Mouse (Mus musculus): ENCODE measurements at regions not wholly inside any gene's neighbourhood (a gene's known extent, or its start where the extent isn't known, plus 50 kb on each side); places are given as distances from the start of the nearest gene placed in this dataset.

DNA sequence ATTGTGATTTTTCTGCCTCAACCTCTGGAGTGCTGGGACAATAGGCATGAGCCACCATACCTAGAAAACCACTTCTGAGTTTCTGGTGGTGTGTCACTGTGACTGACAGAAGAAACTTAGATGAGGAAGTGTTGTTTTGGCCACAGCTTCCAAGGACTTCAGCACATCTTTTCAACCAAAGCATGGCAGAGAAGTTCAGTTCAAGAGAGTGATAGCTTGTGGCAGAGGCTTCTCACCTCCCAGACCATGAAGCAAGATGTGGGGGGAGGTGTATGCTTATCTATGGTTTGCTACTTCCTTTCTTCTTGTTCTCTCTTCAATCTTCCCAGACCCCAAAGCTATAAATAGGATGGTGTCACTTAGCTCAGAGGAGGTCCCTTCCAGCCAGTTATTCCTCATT, 753.3 kb downstream of the Car8 start:
- Histone ChIP-seq H3K27ac (ENCODE audit: control insufficient read depth, insufficient read depth, low read depth, low read length, poor library complexity) (no peak overlapping the region), H3K4me3 (replicated peaks; ENCODE audit: control insufficient read depth, low read depth, low read length) (no peak overlapping the region), H3K4me1 (ENCODE audit: control insufficient read depth, insufficient read depth, low read length) (no peaks in the 10 kb centered on the region)
- TF ChIP-seq POLR2A (IDR thresholded peaks at IDR 0.05; ENCODE audit: borderline replicate concordance, control insufficient read depth, low read depth, low read length) (no peak), CTCF (IDR thresholded peaks at IDR 0.05; ENCODE audit: control insufficient read depth, insufficient read depth, low read length) (no peak)

DNA sequence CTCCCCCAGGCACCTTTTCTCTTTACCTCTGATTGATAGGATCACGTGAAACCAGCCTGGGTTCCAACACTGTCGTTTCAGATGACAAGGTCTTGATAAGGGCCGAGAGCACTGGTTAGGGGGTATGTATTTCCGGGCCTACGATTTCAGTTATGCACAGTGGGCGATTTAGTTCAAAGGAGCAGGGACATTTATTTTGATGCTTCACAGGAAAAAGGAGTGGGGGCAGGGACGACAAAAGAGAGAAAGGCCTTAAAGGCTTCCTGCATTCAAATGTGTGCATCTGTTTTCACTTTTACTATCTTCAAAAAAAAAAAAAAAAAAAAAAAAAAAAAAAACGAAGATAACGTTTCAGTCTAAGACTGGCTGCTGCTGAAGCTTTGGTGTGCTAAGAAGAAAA, 783.7 kb downstream of the Car8 start:
- no peak overlapping the region for H3K27ac ChIP-seq (ENCODE audit: control insufficient read depth, insufficient read depth, low read depth, low read length, poor library complexity)
- no peaks in the 10 kb centered on the region; the same call in 1 of the 2 replicates for H3K4me1 ChIP-seq (ENCODE audit: control insufficient read depth, insufficient read depth, low read length)
- TF ChIP-seq POLR2A (IDR thresholded peaks at IDR 0.05; ENCODE audit: borderline replicate concordance, control insufficient read depth, low read depth, low read length) (no peak), CTCF (IDR thresholded peaks at IDR 0.05; ENCODE audit: control insufficient read depth, insufficient read depth, low read length) (no peak)
- 6% methylated on average over 9 of the region's 9 CpGs for WGBS
- no peak overlapping the region for H3K4me3 ChIP-seq (replicated peaks; ENCODE audit: control insufficient read depth, low read depth, low read length)

DNA sequence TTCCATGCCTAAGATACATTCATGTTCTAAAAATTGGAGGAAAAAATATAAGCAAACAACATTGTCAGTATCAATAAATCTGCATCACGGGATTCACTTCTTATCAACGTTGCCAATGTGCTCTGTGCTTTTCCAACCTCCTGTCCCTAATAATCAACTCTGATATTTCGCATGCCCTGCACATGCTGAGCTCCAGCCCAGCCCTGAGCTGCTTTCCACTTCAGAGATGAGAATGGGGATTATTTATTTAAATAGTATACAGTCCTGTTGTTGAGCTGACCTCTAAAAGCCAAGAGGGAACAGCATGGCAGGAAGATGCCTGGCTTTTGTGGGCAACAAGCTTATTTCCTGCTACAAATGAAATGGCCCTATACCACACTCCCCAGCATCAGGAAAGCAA, 786.2 kb downstream of the Car8 start:
- TF ChIP-seq CTCF (IDR thresholded peaks at IDR 0.05; ENCODE audit: control insufficient read depth, insufficient read depth, low read length), result no peak
- no peak for TF ChIP-seq POLR2A (IDR thresholded peaks at IDR 0.05; ENCODE audit: borderline replicate concordance, control insufficient read depth, low read depth, low read length)
- H3K4me3 ChIP-seq (replicated peaks; ENCODE audit: control insufficient read depth, low read depth, low read length), result no peak overlapping the region
- no peaks in the 10 kb centered on the region; the same call in 1 of the 2 replicates for H3K4me1 ChIP-seq (ENCODE audit: control insufficient read depth, insufficient read depth, low read length)
- H3K27ac ChIP-seq (ENCODE audit: control insufficient read depth, insufficient read depth, low read depth, low read length, poor library complexity), result no peak overlapping the region
- 54% methylated on average over 3 of the region's 3 CpGs for WGBS

DNA sequence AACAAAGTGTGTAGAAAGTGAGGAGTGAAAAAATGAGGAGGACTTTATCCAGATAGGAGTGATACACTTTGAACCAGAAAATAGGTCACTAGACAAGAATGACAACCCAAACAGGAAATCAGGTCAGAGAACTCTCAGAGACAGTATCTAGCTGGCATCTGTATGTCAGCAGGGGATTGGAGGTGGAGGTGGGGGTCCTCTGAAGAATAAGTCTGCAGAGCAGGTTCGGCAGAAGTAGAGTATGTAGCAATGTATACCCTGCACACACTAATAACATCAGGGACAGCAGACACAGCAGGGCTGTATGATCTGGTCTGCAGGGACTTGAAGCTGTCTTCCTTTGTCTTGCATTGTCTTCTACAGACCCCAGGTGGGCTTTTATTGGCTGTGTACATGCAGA, 787.9 kb downstream of the Car8 start:
- H3K4me1 ChIP-seq (ENCODE audit: control insufficient read depth, insufficient read depth, low read length), result no peaks in the 10 kb centered on the region; the same call in 1 of the 2 replicates
- no peak for TF ChIP-seq CTCF (IDR thresholded peaks at IDR 0.05; ENCODE audit: control insufficient read depth, insufficient read depth, low read length)
- TF ChIP-seq POLR2A (IDR thresholded peaks at IDR 0.05; ENCODE audit: borderline replicate concordance, control insufficient read depth, low read depth, low read length), result no peak
- H3K27ac ChIP-seq (ENCODE audit: control insufficient read depth, insufficient read depth, low read depth, low read length, poor library complexity), result no peak overlapping the region
- WGBS, result 67% methylated on average over 1 of the region's 1 CpGs
- H3K4me3 ChIP-seq (replicated peaks; ENCODE audit: control insufficient read depth, low read depth, low read length), result no peak overlapping the region

DNA sequence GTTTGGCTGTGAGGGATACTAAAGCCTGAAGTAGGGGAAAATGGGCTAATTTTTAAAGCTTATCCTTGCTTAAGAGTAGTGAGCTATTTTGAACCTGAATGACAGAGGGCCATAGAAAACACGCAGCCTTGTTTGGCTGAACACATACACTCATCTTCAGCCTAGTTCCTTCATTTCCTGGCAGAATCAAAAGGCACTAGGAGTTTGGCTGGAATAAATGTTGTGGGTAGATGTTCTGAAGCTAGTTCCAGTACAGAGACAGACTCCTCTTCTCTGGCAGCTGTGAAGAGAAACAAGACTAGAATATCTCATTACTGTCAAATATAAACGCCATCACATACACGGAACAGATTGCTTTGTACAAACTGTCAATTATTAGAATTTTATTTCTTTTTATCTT, 809.5 kb downstream of the Car8 start:
- 86% methylated on average over 3 of the region's 3 CpGs for WGBS
- TF ChIP-seq CTCF (IDR thresholded peaks at IDR 0.05; ENCODE audit: control insufficient read depth, insufficient read depth, low read length), result no peak
- no peak for TF ChIP-seq POLR2A (IDR thresholded peaks at IDR 0.05; ENCODE audit: borderline replicate concordance, control insufficient read depth, low read depth, low read length)
- Histone ChIP-seq H3K4me3 (replicated peaks; ENCODE audit: control insufficient read depth, low read depth, low read length) (no peak overlapping the region), H3K4me1 (ENCODE audit: control insufficient read depth, insufficient read depth, low read length) (no peaks in the 10 kb centered on the region), H3K27ac (ENCODE audit: control insufficient read depth, insufficient read depth, low read depth, low read length, poor library complexity) (no peak overlapping the region)

DNA sequence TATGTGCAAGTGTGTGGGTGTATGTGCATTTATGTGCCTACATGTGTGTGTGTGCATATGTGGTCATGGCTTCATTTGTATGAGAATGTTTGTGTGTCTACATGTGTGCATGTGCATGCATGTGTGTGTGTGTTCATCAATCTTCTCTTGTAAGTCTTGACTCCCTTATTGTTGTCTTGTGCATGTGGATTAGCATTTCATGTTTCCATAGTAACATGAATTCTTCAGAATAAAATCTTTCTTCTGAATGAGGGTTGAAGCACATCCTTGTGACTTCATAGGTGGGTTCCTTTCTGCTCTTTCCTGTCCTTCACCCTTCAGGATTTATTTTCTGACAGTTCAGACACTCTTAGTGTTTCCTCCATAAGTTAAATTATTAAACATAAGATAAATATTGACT, 814.8 kb downstream of the Car8 start:
- H3K27ac ChIP-seq (ENCODE audit: control insufficient read depth, insufficient read depth, low read depth, low read length, poor library complexity), result no peak overlapping the region
- no peaks in the 10 kb centered on the region for H3K4me1 ChIP-seq (ENCODE audit: control insufficient read depth, insufficient read depth, low read length)
- H3K4me3 ChIP-seq (replicated peaks; ENCODE audit: control insufficient read depth, low read depth, low read length), result no peak overlapping the region
- TF ChIP-seq CTCF (IDR thresholded peaks at IDR 0.05; ENCODE audit: control insufficient read depth, insufficient read depth, low read length), result no peak
- TF ChIP-seq POLR2A (IDR thresholded peaks at IDR 0.05; ENCODE audit: borderline replicate concordance, control insufficient read depth, low read depth, low read length), result no peak

DNA sequence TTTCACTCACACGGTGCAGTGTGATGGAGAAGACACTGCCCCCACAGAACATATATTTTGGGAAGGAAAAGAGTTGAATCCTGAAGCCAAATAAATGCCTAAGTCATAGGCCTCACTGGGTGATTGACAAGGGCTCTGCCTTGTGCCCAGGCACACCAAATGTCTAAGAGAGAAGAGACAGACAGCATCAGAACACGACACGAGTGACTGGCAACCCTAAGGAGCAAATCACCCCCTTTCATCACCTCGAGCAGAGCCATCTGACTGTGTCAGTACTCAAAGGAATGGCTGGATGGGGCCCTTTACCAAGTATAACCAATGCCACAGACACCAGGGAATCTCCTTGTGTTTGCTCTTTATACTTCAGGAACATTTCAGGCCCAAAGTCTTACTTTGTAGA, 815.6 kb downstream of the Car8 start:
- H3K4me1 ChIP-seq (ENCODE audit: control insufficient read depth, insufficient read depth, low read length), result no peaks in the 10 kb centered on the region
- TF ChIP-seq POLR2A (IDR thresholded peaks at IDR 0.05; ENCODE audit: borderline replicate concordance, control insufficient read depth, low read depth, low read length) (no peak), CTCF (IDR thresholded peaks at IDR 0.05; ENCODE audit: control insufficient read depth, insufficient read depth, low read length) (no peak)
- H3K27ac ChIP-seq (ENCODE audit: control insufficient read depth, insufficient read depth, low read depth, low read length, poor library complexity), result no peak overlapping the region
- no peak overlapping the region for H3K4me3 ChIP-seq (replicated peaks; ENCODE audit: control insufficient read depth, low read depth, low read length)
- 81% methylated on average over 4 of the region's 4 CpGs for WGBS

DNA sequence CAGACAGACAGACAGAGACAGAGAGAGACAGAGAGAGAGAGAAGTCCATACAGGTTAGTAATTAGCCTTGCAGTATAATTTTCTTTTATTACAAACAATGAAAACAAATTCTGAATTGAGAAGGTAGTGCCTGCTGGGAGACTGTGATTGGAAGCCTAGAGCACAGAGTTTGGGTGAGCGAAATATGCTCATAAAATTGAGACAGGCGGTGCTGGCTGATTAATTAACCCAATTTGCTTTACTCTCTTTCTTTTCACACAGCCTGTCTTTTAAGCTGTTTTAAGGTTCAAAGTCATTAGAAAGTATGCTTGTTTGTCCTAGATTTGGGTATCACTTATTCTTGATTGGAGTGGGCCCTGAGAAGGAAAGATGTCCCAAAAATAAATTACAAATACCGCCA, 816.1 kb downstream of the Car8 start:
- no peak for TF ChIP-seq POLR2A (IDR thresholded peaks at IDR 0.05; ENCODE audit: borderline replicate concordance, control insufficient read depth, low read depth, low read length)
- TF ChIP-seq CTCF (IDR thresholded peaks at IDR 0.05; ENCODE audit: control insufficient read depth, insufficient read depth, low read length), result no peak
- no peaks in the 10 kb centered on the region for H3K4me1 ChIP-seq (ENCODE audit: control insufficient read depth, insufficient read depth, low read length)
- no peak overlapping the region for H3K4me3 ChIP-seq (replicated peaks; ENCODE audit: control insufficient read depth, low read depth, low read length)
- H3K27ac ChIP-seq (ENCODE audit: control insufficient read depth, insufficient read depth, low read depth, low read length, poor library complexity), result no peak overlapping the region
- 93% methylated on average over 3 of the region's 3 CpGs for WGBS

DNA sequence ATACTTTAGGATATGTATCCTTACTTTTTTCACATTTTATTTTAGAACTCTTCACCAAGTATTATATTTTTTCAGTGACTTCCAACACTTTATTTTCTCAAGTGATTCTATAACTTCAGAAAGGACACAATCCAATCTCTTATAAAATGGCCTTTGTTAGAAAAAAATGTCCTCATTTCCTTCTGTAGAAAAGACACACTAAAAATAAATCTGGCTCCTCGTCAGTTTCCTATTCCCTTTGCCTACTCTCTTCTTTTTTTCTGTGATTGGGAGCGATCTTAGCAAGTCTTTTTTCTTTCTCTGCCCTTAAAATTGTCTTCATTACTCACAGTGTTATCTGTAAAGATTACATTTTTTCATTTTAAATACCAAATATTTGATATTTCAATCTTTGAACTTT, 824.5 kb downstream of the Car8 start:
- TF ChIP-seq POLR2A (IDR thresholded peaks at IDR 0.05; ENCODE audit: borderline replicate concordance, control insufficient read depth, low read depth, low read length) (no peak), CTCF (IDR thresholded peaks at IDR 0.05; ENCODE audit: control insufficient read depth, insufficient read depth, low read length) (no peak)
- WGBS, result 70% methylated on average over 2 of the region's 2 CpGs
- H3K4me1 ChIP-seq (ENCODE audit: control insufficient read depth, insufficient read depth, low read length), result no peaks in the 10 kb centered on the region

More for the DNA sequence above, 824.5 kb downstream of the Car8 start:
- H3K27ac ChIP-seq (ENCODE audit: control insufficient read depth, insufficient read depth, low read depth, low read length, poor library complexity), result no peak overlapping the region
- H3K4me3 ChIP-seq (replicated peaks; ENCODE audit: control insufficient read depth, low read depth, low read length), result no peak overlapping the region

All from bone marrow, adult 2 months (tissue).